Mouse (Mus musculus) spleen, adult 2 months (tissue): Measurements from ENCODE around the gene Pkp3.

Experiments
- CTCF ChIP-seq: fragments of 200-500 bp; IDR thresholded peaks from 2 replicates; pipeline ENCODE4 v1.5.1; 2011; ENCODE audit warnings: mild to moderate bottlenecking, inconsistent platforms; ENCODE audit not compliant: insufficient read depth, insufficient read length, insufficient replicate concordance; ENCODE audit errors: extremely low read depth
- POLR2A ChIP-seq: fragments of 200-500 bp; IDR thresholded peaks from 2 replicates; pipeline ENCODE4 v1.6.1; 2011; ENCODE audit warnings: low read depth, low read length, inconsistent platforms

DNA sequence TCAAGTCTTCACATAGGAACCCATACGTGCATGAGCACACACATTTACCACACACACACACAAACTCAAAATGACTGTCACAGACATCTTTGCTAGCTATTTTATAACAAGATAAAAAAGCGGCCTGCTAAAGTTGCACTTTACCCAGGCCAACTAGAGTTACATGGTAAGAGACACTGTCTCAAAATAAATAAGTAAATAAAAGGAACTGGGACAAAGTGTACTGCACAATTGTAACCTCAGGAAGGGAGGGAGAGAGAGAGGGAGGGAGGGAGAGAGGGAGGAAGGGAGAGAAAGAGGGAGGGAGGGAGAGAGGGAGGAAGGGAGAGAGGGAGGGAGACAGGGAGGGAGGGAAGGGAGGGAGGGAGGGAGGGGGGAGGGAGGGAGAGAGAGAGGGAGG, 25.6 kb upstream of the Pkp3 start:
- no peak for TF ChIP-seq CTCF
- no peak for TF ChIP-seq POLR2A
